Mouse (Mus musculus): ENCODE measurements at regions not wholly inside any gene's neighbourhood (a gene's known extent, or its start where the extent isn't known, plus 50 kb on each side); places are given as distances from the start of the nearest gene placed in this dataset.

DNA sequence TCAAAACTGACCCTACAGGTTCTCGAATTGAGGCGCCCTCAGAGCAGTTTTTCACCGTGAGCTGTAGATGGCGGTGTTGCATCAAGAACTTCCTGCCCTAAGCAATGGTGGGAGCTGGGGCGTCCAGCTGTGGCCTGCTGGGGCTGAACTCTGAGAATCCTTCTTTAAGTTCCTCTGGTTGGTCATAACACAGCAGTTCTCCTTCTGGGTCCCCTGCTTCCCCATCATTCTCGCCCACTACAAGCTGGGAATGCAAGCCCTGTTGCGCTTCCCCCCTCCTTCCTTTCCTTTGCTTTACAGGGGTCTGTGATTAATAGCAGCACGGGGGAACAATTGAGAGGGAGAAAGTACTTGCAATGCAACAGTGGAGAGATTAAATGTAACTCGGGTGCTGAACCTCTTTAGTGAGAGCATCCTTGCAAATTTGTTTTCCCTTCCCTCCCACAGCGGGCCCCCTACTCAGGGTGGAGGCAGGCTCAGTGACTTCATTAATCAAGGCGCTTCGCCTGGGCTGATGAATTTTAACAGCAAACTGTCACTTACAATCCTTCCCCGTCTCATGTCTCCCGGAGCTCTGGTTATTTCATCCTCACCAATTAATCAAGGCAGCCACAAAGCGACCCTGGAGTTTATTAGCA, 794.3 kb upstream of the Api5 start:
- peak; percentile 4 for DNase-seq

DNA sequence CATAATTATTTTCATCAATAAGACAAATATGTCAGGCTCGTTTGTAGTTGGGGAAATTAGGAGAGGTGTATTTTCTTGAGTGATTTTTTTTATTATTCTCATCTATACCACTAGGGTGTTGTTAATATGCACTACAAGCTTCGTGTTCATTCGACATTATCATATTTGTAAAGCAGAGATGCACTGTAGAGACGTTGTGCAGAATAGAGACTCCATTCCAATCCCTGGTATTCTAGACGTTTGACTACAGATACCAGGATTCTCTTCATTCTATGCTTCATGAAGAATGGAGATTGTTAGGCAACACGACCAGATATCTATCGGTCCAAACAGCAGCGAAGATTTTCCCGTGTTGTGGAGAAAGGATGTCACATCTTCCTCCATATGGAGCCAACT, 793.8 kb upstream of the Api5 start:
- DNase-seq = no peak

DNA sequence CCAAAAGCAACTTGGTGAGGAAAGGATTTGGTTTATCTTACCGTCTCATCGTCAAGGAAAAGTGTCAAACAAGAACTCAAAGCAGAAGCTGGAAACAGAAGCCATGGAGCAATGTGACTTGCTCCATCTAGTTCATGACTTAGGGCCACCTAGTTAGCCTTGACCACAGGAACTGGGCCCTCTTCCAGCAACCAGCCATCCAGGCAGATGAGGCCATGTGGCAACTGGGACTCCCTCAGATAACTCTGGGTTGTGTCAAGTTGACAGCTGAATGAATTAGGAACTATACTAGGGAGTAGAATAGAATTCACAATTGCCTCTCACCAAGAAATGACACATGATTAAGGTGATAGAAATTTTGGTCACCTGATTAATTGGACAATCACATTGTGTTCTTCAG, 791.5 kb upstream of the Api5 start:
- DNase-seq = no peak

DNA sequence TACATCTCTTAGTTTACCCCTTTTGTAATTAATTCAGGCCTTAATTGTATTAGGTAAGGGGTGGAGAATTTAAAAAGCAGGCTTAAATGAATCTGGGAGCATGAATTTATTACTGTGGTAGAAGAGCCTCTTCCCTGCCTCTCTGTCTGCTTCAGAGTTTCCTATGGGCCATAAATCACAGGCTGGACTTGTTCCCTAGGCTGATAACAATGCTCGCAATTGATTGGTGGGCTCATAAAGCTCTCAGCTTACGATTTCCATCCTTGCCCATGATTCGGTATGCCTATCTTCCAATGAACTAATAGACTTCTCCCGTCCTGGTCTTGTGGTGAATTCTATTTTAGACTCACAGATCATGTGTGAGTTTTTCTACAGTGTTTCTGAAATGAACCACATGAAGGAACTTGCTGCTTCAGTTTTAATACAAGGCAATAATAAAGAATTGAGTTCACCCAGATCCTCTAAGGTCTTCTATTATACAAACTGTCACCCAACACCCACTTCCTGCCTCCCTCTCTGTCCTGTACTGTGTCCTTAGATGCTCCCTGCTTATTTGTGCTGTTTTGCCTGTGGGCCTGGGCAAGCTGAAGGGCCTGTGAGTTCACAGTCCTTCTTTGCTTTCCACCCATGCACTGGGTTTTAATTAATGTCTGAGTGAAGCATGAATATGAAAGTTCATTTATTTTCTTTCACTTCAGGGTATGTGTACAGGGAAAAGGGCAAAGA, 772.4 kb upstream of the Api5 start:
- no peak for DNase-seq
